Mouse (Mus musculus) spleen, postnatal 10 days (tissue): ENCODE results near the gene Cpn1.

ENCODE experiments used
- DNase-seq, 2 experiments: peaks; one replicate each; pipeline ENCODE4 v3.0.0; 2021 to 2022; ENCODE audit warnings: low spot score in 2 of 2

Gene Cpn1

GRCm38 (mm10) chr19:43912775-43913486 lies 73.4 kb downstream of the Cpn1 start:
- DNase-seq, result no peak

GRCm38 (mm10) chr19:43906492-43906891 lies 79.9 kb downstream of the Cpn1 start:
- no peak for DNase-seq
